Mouse (Mus musculus) layer of hippocampus, postnatal 36 days (tissue): ENCODE measurements around the gene Bbc3. TPM values are rescaled to one million over a fixed set of nuclear protein-coding genes. Genes with fewer than 3 reads are reported as not detected.
"Not testable (repeated sequence)": the region's sequence is repeated elsewhere in the genome, so short reads cannot be mapped to it uniquely, and the experiment has no call there.

Experiments used
- DNase-seq, 2 experiments: peaks; one replicate each; pipeline ENCODE4 v3.0.0; 2022
- total RNA-seq, 2 experiments: library from RNA; stranded (reverse); gene quantifications; 2 replicates each; pipeline ENCODE4 v1.2.3; 2021

Bbc3 gene
- total RNA-seq, result 10 to 100 TPM; 11.3 to 13.0 TPM

DNA sequence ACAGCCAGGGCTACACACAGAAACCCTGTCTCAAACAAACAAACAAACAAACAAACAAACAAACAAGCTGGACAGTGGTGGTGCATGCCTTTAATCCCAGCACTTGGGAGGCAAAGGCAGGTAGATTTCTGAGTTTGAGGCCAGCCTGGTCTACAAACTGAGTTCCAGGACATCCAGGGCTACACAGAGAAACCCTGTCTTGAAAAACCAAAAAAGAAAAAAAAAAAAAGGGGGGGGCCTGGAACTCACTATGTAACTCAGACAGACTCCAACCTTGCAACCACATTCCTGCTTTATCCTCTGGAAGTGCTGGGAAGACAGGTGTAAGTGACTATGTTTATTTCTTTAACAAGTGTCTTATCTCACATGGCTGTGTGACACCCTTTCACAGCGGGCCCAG is at the start of gene Bbc3:
Gene Bbc3 (plus strand): TSS at position 301 of the 400 bp plus-strand sequence.
- DNase-seq, result not testable (repeated sequence)

DNA sequence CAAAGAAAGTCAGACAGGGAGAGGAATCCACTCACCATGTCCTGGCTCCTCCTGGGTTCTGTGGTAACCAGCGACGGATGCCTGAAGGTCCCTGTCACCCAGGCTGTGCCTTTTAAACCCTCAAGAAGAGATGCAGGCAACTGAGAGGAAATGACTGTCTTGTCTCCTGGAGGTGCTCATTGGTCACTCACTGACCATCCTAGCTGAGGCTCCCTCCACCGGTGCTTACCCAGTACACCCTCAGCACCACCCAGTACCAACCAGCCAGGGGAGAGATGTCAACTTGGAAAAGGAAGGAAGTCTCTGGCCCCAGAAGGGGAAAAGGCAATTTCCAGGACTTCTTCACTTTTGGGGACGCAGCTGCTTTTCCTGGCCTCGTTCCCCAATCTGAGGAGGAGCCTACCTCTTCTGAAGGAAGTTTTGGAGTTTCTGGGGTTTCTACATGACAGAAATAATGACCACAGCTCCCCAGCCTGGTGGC is 49.0 kb upstream of the Bbc3 start, which contains the start of gene C5ar1:
Gene C5ar1 (minus strand): TSS at position 431 of the 481 bp plus-strand sequence.
- DNase-seq, result no peak

DNA sequence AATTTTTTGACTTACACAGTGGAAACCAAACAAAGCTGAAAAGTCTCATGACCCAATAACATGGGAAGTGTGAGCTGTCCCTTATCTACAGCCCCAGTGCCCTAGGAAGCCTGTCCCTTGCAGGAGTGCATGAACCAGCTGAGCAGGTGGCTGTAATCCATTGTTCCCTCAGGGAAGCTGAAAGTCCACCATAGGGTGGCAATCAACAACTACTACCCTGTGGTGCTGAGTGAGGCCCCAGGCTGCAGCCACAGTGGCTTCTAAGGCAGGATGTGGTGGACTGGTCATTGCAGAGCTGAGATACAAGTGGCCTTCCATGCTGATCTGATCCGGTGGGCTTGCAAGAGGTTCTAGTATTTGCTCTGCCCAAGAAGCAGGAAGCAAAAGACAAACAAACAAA is 47.1 kb upstream of the Bbc3 start:
- DNase-seq, result no peak

- DNase-seq, result peak; percentile 60 to 63
Observed at GRCm38 (mm10) chr7:16263015-16263787, 45.0 kb upstream of the Bbc3 start.

DNA sequence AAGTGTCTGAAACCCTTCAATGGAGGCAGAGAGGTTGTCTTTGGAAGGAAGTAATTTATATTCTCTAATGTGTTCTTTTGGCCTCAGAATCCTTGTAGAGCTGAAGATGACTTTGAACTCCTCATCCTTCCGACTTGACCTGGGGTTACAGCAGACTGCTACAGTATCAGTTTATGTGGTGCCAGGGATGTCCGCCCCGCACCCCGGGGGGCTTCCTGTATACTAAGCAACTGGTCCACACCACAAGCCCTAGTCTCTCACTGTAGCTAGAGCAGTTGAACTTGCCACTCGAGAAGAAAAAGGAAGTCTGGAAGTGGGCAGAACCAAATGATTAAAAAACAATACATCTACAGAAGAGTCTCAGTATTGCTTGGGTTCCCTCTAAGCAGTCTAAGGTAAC is 44.4 kb upstream of the Bbc3 start:
- no peak for DNase-seq

GRCm38 (mm10) chr7:16265856-16266255 is 42.3 kb upstream of the Bbc3 start:
- DNase-seq, result no peak

DNA sequence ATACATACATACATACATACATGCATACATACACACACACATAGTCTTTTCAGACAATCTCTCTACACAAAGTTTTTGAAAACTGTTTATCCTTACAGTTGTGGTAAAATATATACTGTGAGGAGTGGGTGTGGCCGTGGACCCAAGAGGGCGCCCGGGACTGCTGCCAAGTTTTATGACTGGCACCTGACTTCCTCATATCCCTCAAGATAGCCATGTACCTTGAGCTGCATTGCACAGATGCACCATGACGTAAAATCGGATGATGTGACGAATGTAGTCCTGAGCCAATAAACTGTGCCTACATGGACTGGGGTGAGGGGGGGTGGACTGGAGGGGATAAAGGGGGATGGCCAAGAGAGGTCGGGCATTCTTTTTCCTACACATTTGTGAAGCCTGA is 41.6 kb upstream of the Bbc3 start:
- DNase-seq, result not testable (repeated sequence)

GRCm38 (mm10) chr7:16271139-16271538 is 37.1 kb upstream of the Bbc3 start:
- DNase-seq, result no peak

DNA sequence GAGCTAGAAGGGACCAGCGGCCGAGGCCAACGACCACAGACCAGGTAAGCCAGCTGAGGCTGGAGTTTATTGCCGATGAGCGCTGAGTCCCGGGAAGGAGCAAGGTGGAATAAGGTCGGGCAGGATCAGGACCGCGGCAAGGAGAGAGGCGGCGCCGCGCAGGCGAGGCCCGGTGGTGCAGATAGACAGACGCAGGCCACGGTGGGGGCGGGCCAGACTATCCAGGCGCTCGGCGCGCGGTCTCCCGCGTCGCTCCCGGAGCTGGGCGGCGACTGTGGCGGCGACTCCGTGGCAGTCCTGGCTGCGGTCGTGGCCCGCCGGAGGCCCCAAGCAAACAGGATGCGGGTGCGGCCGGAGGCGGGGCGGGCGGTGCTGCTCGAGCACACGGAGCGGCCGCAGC is 35.5 kb upstream of the Bbc3 start:
- peak; percentile 52 to 59 for DNase-seq

DNA sequence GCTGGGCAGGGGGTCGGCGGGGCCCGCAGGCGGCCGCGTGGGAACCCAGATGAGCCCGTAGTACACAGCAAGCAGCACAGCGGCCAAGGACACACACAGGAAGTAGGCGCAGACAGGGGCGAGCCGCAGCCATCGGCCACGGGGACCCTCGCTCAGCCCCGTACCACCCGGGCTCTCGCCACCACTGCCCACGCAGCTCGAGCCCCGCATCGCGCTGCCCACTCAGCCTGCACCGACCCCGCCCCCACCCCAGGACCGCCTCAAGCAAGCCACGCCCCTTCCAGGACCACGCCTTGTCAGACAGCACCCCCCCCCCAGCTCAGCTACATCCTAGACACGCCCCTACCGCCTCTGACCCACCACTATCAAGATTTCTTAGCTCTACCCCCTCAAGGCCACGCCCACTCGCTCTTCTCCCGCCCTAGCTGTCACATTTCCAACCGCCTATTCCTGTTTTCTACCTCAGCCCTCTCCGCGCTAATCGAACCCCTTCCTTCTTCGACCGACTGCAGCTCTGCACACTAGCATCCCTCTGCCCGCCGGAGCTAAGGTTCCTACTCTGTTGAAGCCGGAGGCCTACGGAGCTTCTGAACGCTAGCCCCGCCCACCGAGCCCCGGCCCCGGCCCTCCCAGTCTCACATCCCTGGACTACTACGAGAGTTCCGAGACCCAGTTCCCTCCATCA is 35.0 kb upstream of the Bbc3 start, which contains the start of gene Inafm1:
Gene Inafm1 (minus strand): TSS at position 537 of the 685 bp plus-strand sequence.
- peak; percentile 76 to 78 for DNase-seq

DNA sequence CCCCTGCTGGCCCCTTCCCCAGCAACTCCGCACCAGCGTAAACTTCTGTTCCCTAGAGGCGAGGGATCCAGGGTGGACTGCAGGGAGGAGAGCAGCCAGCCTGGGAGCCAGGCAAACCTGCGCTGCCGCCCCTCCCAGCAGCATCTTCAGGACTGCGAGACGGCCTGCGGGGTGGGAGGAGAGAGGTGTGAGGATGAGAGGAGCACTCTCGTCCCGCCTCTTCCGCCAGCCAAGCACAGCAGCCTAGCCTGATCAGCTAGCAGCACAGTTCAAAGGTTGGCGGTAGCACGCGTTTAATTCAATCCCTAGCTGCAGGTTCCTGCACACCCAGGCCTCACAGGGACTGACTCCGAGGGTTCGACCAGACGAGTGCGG is 34.4 kb upstream of the Bbc3 start:
- peak in 1 of 2 experiments; percentile 57 for DNase-seq

DNA sequence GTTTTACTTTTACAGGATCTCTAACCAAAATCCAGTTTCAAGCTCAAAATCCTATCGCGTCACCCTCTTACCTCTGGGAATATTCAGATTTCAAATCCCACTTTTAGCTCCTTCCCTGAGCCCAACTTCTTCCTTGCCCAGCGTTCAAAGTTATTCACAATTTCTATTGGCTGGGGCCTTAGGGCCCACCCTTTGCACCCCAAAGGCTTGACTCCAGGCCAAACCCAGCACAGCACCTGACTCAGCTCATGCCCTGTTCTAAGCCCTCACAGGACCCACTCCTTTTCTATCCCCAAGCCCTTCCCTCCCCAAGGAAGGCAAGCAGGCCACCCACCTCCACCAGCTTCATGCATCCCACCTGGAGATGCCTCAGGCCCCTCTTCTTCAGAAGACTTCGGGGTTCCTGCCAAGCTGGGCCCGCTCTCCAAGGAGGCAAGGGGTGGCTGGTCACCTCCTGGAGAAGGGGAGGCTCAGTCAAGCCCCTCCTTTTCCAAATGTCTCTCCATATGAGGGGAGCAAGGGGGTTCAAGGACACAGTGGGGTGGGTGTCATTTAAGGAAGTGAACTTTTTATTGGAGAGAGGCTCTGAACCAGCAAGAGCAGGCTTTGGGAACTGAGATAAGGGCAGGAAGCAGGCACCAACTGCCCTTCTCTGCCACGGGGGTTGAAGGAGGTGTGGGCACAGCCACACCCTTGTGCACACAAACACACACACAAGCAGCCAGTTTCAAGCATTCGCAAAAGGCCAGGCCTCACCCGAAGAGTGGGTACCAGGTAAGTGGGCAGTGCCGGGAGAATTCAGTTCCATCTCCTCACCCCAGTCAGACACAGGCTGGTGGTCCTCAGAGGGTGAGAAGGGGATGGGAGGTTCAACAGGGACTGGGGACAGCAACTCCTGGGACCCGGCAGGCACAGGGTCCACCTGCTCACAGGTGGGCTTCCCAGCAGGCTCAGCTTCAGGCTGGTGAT is 33.0 kb upstream of the Bbc3 start:
- no peak for DNase-seq

DNA sequence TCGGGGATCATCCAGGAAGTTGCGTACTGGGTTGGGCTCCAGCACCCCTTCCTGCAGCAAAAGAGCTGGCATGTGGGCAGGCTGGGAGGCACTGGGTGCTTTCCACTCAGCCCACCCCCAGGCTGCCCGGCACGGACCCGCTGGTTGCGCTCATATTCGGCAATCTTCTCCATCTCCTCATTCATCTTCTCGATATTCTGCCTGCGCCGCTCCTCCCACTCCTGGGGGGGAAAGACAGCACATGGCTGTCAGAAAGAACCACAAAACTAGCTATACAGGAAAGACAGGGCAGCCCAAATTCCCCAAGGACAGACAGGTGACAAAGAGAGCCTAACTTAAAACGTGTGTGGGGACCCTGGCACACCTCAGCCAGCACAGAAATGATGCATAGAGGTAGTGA is 27.5 kb upstream of the Bbc3 start:
- DNase-seq, result no peak

DNA sequence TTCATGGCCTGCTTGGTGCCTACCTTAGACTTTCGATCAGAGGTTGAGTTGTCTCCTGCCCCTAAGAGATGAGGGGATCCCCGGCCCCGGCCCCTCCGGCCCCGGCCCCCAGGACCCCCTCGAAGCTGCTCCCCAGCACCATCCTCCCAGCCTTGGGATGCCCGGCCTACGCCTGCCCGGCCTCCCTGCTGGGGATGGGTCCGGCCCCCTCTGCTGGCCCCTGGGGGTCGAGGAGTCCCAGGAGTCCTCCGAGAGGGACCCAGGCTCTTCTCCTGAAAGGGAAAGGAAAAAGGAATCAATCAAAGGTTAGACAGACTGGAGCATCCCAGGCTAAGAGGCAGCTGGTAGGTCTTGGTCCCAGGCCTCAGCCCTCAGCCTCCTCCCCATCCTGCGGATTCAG is 25.9 kb upstream of the Bbc3 start:
- no peak for DNase-seq

GRCm38 (mm10) chr7:16284001-16284400 is 24.2 kb upstream of the Bbc3 start:
- no peak for DNase-seq

GRCm38 (mm10) chr7:16284904-16285303 is 23.3 kb upstream of the Bbc3 start:
- DNase-seq, result no peak

DNA sequence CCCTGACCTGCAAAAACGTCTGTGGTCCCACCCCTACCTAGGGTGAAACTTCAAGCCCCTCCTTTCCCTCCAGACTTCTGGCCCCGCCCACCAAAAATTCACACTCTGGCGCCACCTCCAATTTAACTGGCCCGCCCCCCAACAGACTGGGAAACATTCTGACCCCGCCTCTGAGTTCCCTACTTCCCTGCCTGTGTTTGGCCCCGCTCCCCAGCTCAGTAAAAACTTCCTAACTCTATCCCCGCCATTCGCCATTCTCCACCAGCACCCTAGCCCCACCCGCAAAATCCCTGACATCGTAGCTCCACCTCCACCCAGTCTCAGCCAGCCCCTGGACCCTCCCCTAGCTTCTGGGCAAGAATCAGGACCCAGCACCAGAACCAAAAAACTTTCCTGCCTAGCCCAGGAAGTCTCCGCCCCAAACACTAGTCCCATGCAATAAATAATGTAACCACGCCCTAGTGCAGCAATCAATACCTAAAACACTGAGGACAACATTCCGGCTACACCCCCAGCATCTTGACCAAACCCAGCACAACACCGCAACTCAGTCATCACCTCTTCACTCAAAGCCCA is 22.7 kb upstream of the Bbc3 start:
- DNase-seq, result peak; percentile 37 to 40

DNA sequence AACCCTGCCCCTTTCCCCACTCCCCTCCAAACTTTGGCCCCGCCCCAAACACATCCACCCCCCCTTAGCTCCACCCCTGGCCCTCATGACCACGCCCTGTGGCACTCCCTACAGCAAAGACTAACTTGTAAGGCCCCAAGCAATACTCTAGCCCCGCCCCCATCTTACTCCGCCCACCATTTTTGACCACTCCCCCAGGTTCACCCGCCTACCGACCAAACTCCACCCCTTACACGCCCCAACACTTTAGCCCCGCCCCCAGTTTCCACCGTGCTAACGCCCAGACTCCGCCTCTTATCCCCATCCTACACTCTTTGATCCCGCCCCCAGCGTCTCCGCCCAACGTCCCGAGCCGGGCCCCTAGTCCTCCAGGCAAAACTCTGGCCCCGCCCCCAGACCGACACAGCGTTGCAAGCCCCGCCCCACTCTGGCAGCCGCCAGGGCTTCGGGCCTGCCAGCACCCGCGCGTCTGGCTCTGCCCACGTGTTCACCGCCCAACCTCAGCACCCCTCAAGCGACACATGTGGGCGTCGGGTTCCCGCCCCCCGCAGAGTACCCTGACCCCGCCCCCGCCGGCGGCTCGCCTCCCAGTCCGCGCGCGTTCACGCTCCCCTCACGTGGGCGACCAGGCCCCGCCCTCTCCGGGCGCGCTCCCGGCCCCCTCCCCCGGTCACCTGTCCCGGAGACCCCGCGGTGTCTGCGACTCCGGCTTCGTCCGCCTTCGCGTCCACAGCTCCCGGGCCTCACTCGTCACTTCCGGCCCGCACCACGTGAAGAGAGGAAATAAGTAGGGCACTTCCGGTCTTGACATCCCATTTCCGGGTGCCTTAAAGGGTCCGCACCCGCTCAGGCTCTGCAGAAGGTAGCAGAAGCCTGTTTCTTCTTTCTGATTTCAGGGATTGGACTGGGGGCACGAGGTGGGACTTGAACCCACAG is 21.9 kb upstream of the Bbc3 start, which contains the start of gene Ccdc9:
Gene Ccdc9 (minus strand): TSS at position 770 of the 936 bp plus-strand sequence.
- peak; percentile 99 for DNase-seq

DNA sequence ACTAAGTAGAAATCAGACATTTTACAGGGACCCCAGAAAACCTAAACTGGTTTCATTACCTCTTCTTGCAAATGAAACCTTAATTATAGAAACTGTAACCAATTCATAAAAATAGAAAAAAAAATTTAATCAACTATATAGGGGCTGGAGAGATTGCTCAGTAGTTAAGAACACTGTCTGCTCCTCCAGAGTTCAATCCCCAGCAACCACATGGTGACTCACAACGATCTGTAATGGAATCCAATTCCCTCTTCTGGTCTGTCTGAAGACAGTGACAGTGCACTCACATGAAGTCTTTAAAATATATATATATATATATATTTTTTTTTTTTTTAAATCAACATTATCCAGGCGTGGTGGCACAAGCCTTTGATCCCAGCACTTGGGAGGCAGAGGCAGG is 21.2 kb upstream of the Bbc3 start:
- DNase-seq, result no peak

GRCm38 (mm10) chr7:16287791-16288190 is 20.4 kb upstream of the Bbc3 start:
- DNase-seq, result no peak

DNA sequence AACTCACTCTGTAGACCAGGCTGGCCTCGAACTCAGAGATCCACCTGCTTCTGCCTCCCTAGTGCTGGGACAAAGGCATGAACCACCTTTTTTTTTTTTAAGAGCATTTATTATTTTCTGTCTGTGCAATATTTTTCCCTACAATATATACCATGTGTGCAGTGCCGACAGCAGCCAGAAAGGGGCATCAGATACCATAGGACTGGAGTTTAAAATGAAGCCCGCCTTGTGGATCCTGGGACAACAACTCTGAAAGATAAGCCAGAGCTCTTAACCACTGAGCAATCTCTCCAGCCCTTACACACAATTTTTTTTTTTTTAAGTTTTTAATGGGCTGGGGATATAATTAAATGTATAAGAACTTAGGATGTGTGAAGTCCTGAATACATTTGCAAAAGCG is 13.8 kb upstream of the Bbc3 start:
- DNase-seq, result no peak
